In the genomic region with DNA sequence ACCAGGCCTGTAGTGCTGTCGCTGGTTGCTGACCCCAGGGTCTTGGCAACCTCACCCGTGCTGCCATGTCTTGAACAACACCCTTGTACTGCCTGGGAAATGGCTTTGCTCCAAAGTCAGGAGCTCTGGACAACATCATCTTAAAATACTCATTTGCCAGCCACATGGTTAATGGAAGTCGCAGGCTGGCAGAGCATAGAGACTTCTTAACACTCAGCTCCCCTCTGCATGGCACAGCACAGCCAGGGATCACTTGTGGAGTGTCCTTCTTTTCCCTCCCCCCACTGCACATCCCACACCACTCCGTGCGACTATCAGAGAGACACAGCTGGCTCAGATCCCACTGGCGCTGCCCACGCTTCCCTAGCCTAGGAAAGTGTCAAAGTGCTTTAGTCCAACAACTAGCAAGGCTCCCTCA, we compare ENCODE assay signal across 9 mouse cellular contexts. TPM values are rescaled to one million over a fixed set of nuclear protein-coding genes. Genes with fewer than 3 reads are reported as not detected.
DNase-seq lines count a peak whose midpoint lies in the region; ATAC-seq and TF ChIP-seq lines count a peak whose summit lies in the region.
"Had no signal": no experiment of that assay in that cellular context is flagged by ENCODE, and none has a peak within 500 bp of the region (broad histone marks: within the 10 kb centered on the region; RNA-seq: fewer than 3 reads in every experiment).

No protein-coding gene starts in this region.

- peak; percentile 30 for DNase-seq in forebrain, postnatal 0 days
- no peak for DNase-seq in left cerebral cortex, adult 2 months (ENCODE audit: extremely low spot score in 1 of 2, low spot score in 2 of 2)
- no peak for DNase-seq in left cerebral cortex, adult 11 months (ENCODE audit: low spot score)
- DNase-seq in brain, embryonic 14.5 days (ENCODE audit: low read depth): peak; percentile 23
- DNase-seq in heart, postnatal 36 days: peak; percentile 39 to 42
- DNase-seq in spleen, postnatal 10 days (ENCODE audit: low spot score in 2 of 2): no peak
- DNase-seq in natural killer cell, adult 2 months (ENCODE audit: low spot score in 2 of 2): no peak

- TF ChIP-seq CTCF in forebrain, postnatal 0 days (IDR thresholded peaks at IDR 0.05; ENCODE audit: low read depth): no peak
- no peak for TF ChIP-seq CTCF in left cerebral cortex, adult 2 months (IDR thresholded peaks at IDR 0.05)
- no peak for TF ChIP-seq CTCF in brain, embryonic 14.5 days (IDR thresholded peaks at IDR 0.05; ENCODE audit: borderline replicate concordance, extremely low read depth, insufficient read depth, insufficient read length)

- no peaks in the 10 kb centered on the region for H3K36me3 ChIP-seq in forebrain, postnatal 0 days (ENCODE audit: insufficient read depth)
- H3K36me3 ChIP-seq in forebrain, embryonic 16.5 days (ENCODE audit: control insufficient read depth, insufficient read depth): no peaks in the 10 kb centered on the region
- H3K36me3 ChIP-seq: limb, embryonic 15.5 days had no signal

- ATAC-seq in forebrain, postnatal 0 days: no peak; the same call in 1 of the 2 replicates
- ATAC-seq in forebrain, embryonic 16.5 days: no peak

- WGBS in forebrain, postnatal 0 days: 58% methylated on average over 7 of the region's 7 CpGs
- 64% methylated on average over 7 of the region's 7 CpGs for WGBS in forebrain, embryonic 16.5 days

- H3K9ac ChIP-seq in forebrain, postnatal 0 days: no peak overlapping the region
- no peak overlapping the region for H3K9ac ChIP-seq in forebrain, embryonic 16.5 days (replicated peaks; ENCODE audit: low read depth, low read length)
- H3K9ac ChIP-seq: limb, embryonic 15.5 days had no signal

- no peaks in the 10 kb centered on the region for H3K9me3 ChIP-seq in forebrain, postnatal 0 days (ENCODE audit: low read length)
- no peaks in the 10 kb centered on the region for H3K9me3 ChIP-seq in forebrain, embryonic 16.5 days (ENCODE audit: control insufficient read depth, low read length)
- H3K9me3 ChIP-seq: limb, embryonic 15.5 days had no signal

- TF ChIP-seq POLR2A in brain, embryonic 14.5 days (IDR thresholded peaks at IDR 0.05; ENCODE audit: borderline replicate concordance, extremely low read depth, insufficient read depth, insufficient read length, poor library complexity, severe bottlenecking): no peak

- no peaks in the 10 kb centered on the region for H3K27me3 ChIP-seq in forebrain, postnatal 0 days (ENCODE audit: insufficient read depth, low read length)
- H3K27me3 ChIP-seq in forebrain, embryonic 16.5 days (replicated peaks; ENCODE audit: control insufficient read depth, insufficient read depth, low read length): no peaks in the 10 kb centered on the region
- H3K27me3 ChIP-seq: limb, embryonic 15.5 days had no signal

- intact Hi-C loops in left cerebral cortex, adult 2 months (cut with DNase I): loop anchor here (1.0 to 10.0 kb wide), 2 partner anchors 32 to 237 kb away; a partner anchor contains a TSS
- intact Hi-C loops in heart, postnatal 36 days (cut with DNase I): loop anchor here (1.0 kb wide), 2 partner anchors 32 to 236 kb away; a partner anchor contains a TSS

- H3K4me1 ChIP-seq in forebrain, postnatal 0 days (ENCODE audit: insufficient read depth): peaks cover 21% of the 10 kb centered on the region
- H3K4me1 ChIP-seq in forebrain, embryonic 16.5 days (replicated peaks; ENCODE audit: control insufficient read depth, insufficient read depth, low read length): peaks cover 22% of the 10 kb centered on the region

- H3K4me3 ChIP-seq in forebrain, postnatal 0 days (ENCODE audit: low read depth, low read length): no peak overlapping the region
- H3K4me3 ChIP-seq in forebrain, embryonic 16.5 days (replicated peaks; ENCODE audit: low read length): no peak overlapping the region
- H3K4me3 ChIP-seq in left cerebral cortex, adult 2 months: no peak overlapping the region
- H3K4me3 ChIP-seq: limb, embryonic 15.5 days had no signal

- H3K27ac ChIP-seq in forebrain, postnatal 0 days (ENCODE audit: low read depth, low read length): peak overlapping the region; percentile 40; the same call in 1 of the 2 replicates
- no peak overlapping the region for H3K27ac ChIP-seq in forebrain, embryonic 16.5 days (ENCODE audit: low read length)
- peak overlapping the region; percentile 66 for H3K27ac ChIP-seq in left cerebral cortex, adult 2 months
- H3K27ac ChIP-seq: limb, embryonic 15.5 days had no signal

- no peak overlapping the region for H3K4me2 ChIP-seq in forebrain, postnatal 0 days (ENCODE audit: low read depth)
- no peak overlapping the region for H3K4me2 ChIP-seq in forebrain, embryonic 16.5 days (ENCODE audit: low read length)
- H3K4me2 ChIP-seq: limb, embryonic 15.5 days had no signal

RNA-seq across cellular contexts. Expression of a gene that starts 32.0 kb away (rescaled TPM):
- 14.4 and 16.8 TPM in 2 replicates for total RNA-seq in forebrain, postnatal 0 days (2014; rRNA removed)
- 21.3 and 23.2 TPM in 2 replicates for polyA plus RNA-seq in forebrain, postnatal 0 days (2015; fragmentation: Nextera tagmentation; extraction: Ambion mirVana)
- polyA plus RNA-seq in forebrain, embryonic 16.5 days (2015; fragmentation: Nextera tagmentation; extraction: Ambion mirVana): 4.1 and 5.2 TPM in 2 replicates
- 10 to 100 TPM; 52.6 to 53.0 TPM for total RNA-seq in left cerebral cortex, adult 2 months (2021)
- 2.6 and 3.8 TPM in 2 replicates for polyA plus RNA-seq in brain, embryonic 14.5 days (2012; rRNA removed)
- 10 to 100 TPM in 1 of 2 experiments, 1 to 10 TPM in 1; 6.4 to 11.0 TPM for total RNA-seq in heart, postnatal 36 days (2021)

RNA-seq across cellular contexts. Expression of a gene that starts 38.5 kb away (rescaled TPM):
- 38.1 and 38.7 TPM in 2 replicates for total RNA-seq in forebrain, postnatal 0 days (2014; rRNA removed)
- polyA plus RNA-seq in forebrain, postnatal 0 days (2015; fragmentation: Nextera tagmentation; extraction: Ambion mirVana): 44.1 and 45.3 TPM in 2 replicates
- 67.7 and 67.9 TPM in 2 replicates for polyA plus RNA-seq in forebrain, embryonic 16.5 days (2015; fragmentation: Nextera tagmentation; extraction: Ambion mirVana)
- total RNA-seq in left cerebral cortex, adult 2 months (2021): 10 to 100 TPM; 54.0 to 55.3 TPM
- 45.8 and 58.6 TPM in 2 replicates for polyA plus RNA-seq in brain, embryonic 14.5 days (2012; rRNA removed)
- 10 to 100 TPM; 45.1 to 50.0 TPM for total RNA-seq in heart, postnatal 36 days (2021)

Comparison
In these comparisons a context has a peak if more than half of its experiments do, and no peak if none do; other contexts are left out.
1. DNase-seq: peak in forebrain, postnatal 0 days (single experiment), brain, embryonic 14.5 days (single experiment) and heart, postnatal 36 days (2 of 2); none in left cerebral cortex, adult 2 months (0 of 2), left cerebral cortex, adult 11 months (single experiment), spleen, postnatal 10 days (0 of 2) and natural killer cell, adult 2 months (0 of 2).